Comparison of ENCODE assay signal across 8 mouse cellular contexts in genomic region chr8:4192807-4193587, GRCm38 (mm10). TPM values are rescaled to one million over a fixed set of nuclear protein-coding genes. Genes with fewer than 3 reads are reported as not detected.
DNase-seq lines count a peak whose midpoint lies in the region; ATAC-seq lines count a peak whose summit lies in the region.

No protein-coding gene starts in this region.

- H3K36me3 ChIP-seq in forebrain, embryonic 11.5 days (ENCODE audit: control insufficient read depth, insufficient read depth, low read length): no peaks in the 10 kb centered on the region; the same call in 1 of the 2 replicates
- H3K36me3 ChIP-seq in heart, embryonic 15.5 days: 0 out of 2 replicates have a peak, but pooled peaks cover 5% of the 10 kb centered on the region
- H3K36me3 ChIP-seq in liver, embryonic 12.5 days: no peaks in the 10 kb centered on the region

- H3K9ac ChIP-seq in forebrain, embryonic 11.5 days (ENCODE audit: low read length): peak overlapping the region; percentile 12; the same call in 1 of the 2 replicates
- no peak overlapping the region for H3K9ac ChIP-seq in heart, embryonic 15.5 days
- no peak overlapping the region for H3K9ac ChIP-seq in liver, embryonic 12.5 days

- no peaks in the 10 kb centered on the region for H3K27me3 ChIP-seq in forebrain, embryonic 11.5 days (ENCODE audit: control insufficient read depth, insufficient read depth, low read length)
- no peaks in the 10 kb centered on the region for H3K27me3 ChIP-seq in heart, embryonic 15.5 days
- peaks cover 4% of the 10 kb centered on the region; the same call in 1 of the 2 replicates for H3K27me3 ChIP-seq in liver, embryonic 12.5 days (replicated peaks)

- H3K9me3 ChIP-seq in forebrain, embryonic 11.5 days (ENCODE audit: control insufficient read depth, low read length): no peaks in the 10 kb centered on the region
- no peaks in the 10 kb centered on the region for H3K9me3 ChIP-seq in heart, embryonic 15.5 days (replicated peaks)
- no peaks in the 10 kb centered on the region for H3K9me3 ChIP-seq in liver, embryonic 12.5 days (replicated peaks)

- peak; percentile 73 for DNase-seq in c-Kit-positive CD71-negative TER-119-negative erythroid progenitor cells, embryonic 14.5 days (ENCODE audit: low read depth)
- peak; percentile 94 for DNase-seq in forebrain, embryonic 11.5 days (ENCODE audit: low spot score)
- peak; percentile 94 for DNase-seq in kidney, postnatal 10 days
- peak; percentile 87 for DNase-seq in naive thymus-derived CD4-positive, alpha-beta T cell, adult 2 months (ENCODE audit: low read depth)
- peak; percentile 80 to 94 for DNase-seq in spleen, postnatal 4 days (ENCODE audit: low spot score in 2 of 2)

- 2% methylated on average over 18 of the region's 18 CpGs for WGBS in forebrain, embryonic 11.5 days
- 11% methylated on average over 18 of the region's 18 CpGs for whole genome bisulfite sequencing in heart, embryonic 15.5 days
- WGBS in liver, embryonic 12.5 days (ENCODE audit: insufficient replicate concordance): 10% methylated on average over 18 of the region's 18 CpGs

- H3K4me1 ChIP-seq in forebrain, embryonic 11.5 days (replicated peaks; ENCODE audit: control insufficient read depth, insufficient read depth, low read length): peaks cover 3% of the 10 kb centered on the region; the same call in 1 of the 2 replicates
- H3K4me1 ChIP-seq in heart, embryonic 15.5 days (replicated peaks): peaks cover 8% of the 10 kb centered on the region
- peaks cover 31% of the 10 kb centered on the region for H3K4me1 ChIP-seq in liver, embryonic 12.5 days

- no peak overlapping the region for H3K4me3 ChIP-seq in forebrain, embryonic 11.5 days (ENCODE audit: low read depth, low read length)
- H3K4me3 ChIP-seq in heart, embryonic 15.5 days: no peak overlapping the region
- no peak overlapping the region for H3K4me3 ChIP-seq in liver, embryonic 12.5 days

- ATAC-seq in CD4-positive, CD25-positive, alpha-beta regulatory T cell, adult 4 months: peak; percentile 99
- peak; percentile 92 for ATAC-seq in forebrain, embryonic 11.5 days (replicated peaks; ENCODE audit: low FRiP score)
- peak; percentile 82 for ATAC-seq in heart, embryonic 15.5 days (replicated peaks; ENCODE audit: insufficient number of reproducible peaks, insufficient read depth, low FRiP score, low read depth)
- ATAC-seq in liver, embryonic 12.5 days: peak; percentile 53; the same call in 1 of the 2 replicates

- peak overlapping the region; percentile 35 for H3K4me2 ChIP-seq in forebrain, embryonic 11.5 days (ENCODE audit: low read depth, low read length, severe bottlenecking)
- peak overlapping the region; percentile 17; the same call in 1 of the 2 replicates for H3K4me2 ChIP-seq in heart, embryonic 15.5 days
- peak overlapping the region; percentile 34 for H3K4me2 ChIP-seq in liver, embryonic 12.5 days

- peak overlapping the region; percentile 61 for H3K27ac ChIP-seq in forebrain, embryonic 11.5 days (ENCODE audit: low read depth, low read length)
- H3K27ac ChIP-seq in heart, embryonic 15.5 days: no peak overlapping the region
- no peak overlapping the region for H3K27ac ChIP-seq in liver, embryonic 12.5 days

RNA-seq across cellular contexts. Expression of gene Prr36, which starts 24.3 kb away (rescaled TPM):
- under 1 TPM in 1 of 2 experiments, not detected in 1; 0.49 TPM for polyA plus RNA-seq in CD4-positive, CD25-positive, alpha-beta regulatory T cell, adult 4 months (2017; shearing (Covaris generic))
- 42.8 and 47.3 TPM in 2 replicates for polyA plus RNA-seq in forebrain, embryonic 11.5 days (2014; fragmentation: Nextera tagmentation; extraction: Ambion mirVana)
- 0.44 and 0.95 TPM in 2 replicates for polyA plus RNA-seq in heart, embryonic 15.5 days (2015; fragmentation: Nextera tagmentation; extraction: Ambion mirVana)
- polyA plus RNA-seq in liver, embryonic 12.5 days (2016; fragmentation: Nextera tagmentation; extraction: Ambion mirVana): 0.25 and 0.43 TPM in 2 replicates

RNA-seq across cellular contexts. Expression of gene Evi5l, which starts 26.6 kb away (rescaled TPM):
- polyA plus RNA-seq in CD4-positive, CD25-positive, alpha-beta regulatory T cell, adult 4 months (2017; shearing (Covaris generic)): 1 to 10 TPM; 5.6 to 7.8 TPM
- 32.6 and 32.8 TPM in 2 replicates for polyA plus RNA-seq in forebrain, embryonic 11.5 days (2014; fragmentation: Nextera tagmentation; extraction: Ambion mirVana)
- polyA plus RNA-seq in heart, embryonic 15.5 days (2015; fragmentation: Nextera tagmentation; extraction: Ambion mirVana): 12.9 and 18.3 TPM in 2 replicates
- 8.0 and 8.6 TPM in 2 replicates for polyA plus RNA-seq in liver, embryonic 12.5 days (2016; fragmentation: Nextera tagmentation; extraction: Ambion mirVana)

RNA-seq across cellular contexts. Expression of gene Lrrc8e, which starts 33.6 kb away (rescaled TPM):
- polyA plus RNA-seq in CD4-positive, CD25-positive, alpha-beta regulatory T cell, adult 4 months (2017; shearing (Covaris generic)): under 1 TPM in 1 of 2 experiments, not detected in 1; 0.34 TPM
- polyA plus RNA-seq in forebrain, embryonic 11.5 days (2014; fragmentation: Nextera tagmentation; extraction: Ambion mirVana): 0.20 and 0.21 TPM in 2 replicates
- polyA plus RNA-seq in heart, embryonic 15.5 days (2015; fragmentation: Nextera tagmentation; extraction: Ambion mirVana): 0.11 and 0.49 TPM in 2 replicates
- 0.18 and 0.37 TPM in 2 replicates for polyA plus RNA-seq in liver, embryonic 12.5 days (2016; fragmentation: Nextera tagmentation; extraction: Ambion mirVana)

RNA-seq across cellular contexts. Expression of gene Map2k7, which starts 45.5 kb away (rescaled TPM):
- polyA plus RNA-seq in CD4-positive, CD25-positive, alpha-beta regulatory T cell, adult 4 months (2017; shearing (Covaris generic)): 10 to 100 TPM; 23.2 to 31.7 TPM
- polyA plus RNA-seq in forebrain, embryonic 11.5 days (2014; fragmentation: Nextera tagmentation; extraction: Ambion mirVana): 14.1 and 19.5 TPM in 2 replicates
- 21.0 and 24.6 TPM in 2 replicates for polyA plus RNA-seq in heart, embryonic 15.5 days (2015; fragmentation: Nextera tagmentation; extraction: Ambion mirVana)
- 18.0 and 21.1 TPM in 2 replicates for polyA plus RNA-seq in liver, embryonic 12.5 days (2016; fragmentation: Nextera tagmentation; extraction: Ambion mirVana)

RNA-seq across cellular contexts. Expression of gene Gm49320, which starts 45.7 kb away (rescaled TPM):
- polyA plus RNA-seq in CD4-positive, CD25-positive, alpha-beta regulatory T cell, adult 4 months (2017; shearing (Covaris generic)): under 1 TPM in 1 of 2 experiments, not detected in 1; 0.46 TPM
- 0.88 and 0.90 TPM in 2 replicates for polyA plus RNA-seq in forebrain, embryonic 11.5 days (2014; fragmentation: Nextera tagmentation; extraction: Ambion mirVana)
- polyA plus RNA-seq in heart, embryonic 15.5 days (2015; fragmentation: Nextera tagmentation; extraction: Ambion mirVana): 0.34 and 0.79 TPM in 2 replicates
- 0.18 and 0.43 TPM in 2 replicates for polyA plus RNA-seq in liver, embryonic 12.5 days (2016; fragmentation: Nextera tagmentation; extraction: Ambion mirVana)

Comparison
In these comparisons a context has a peak if more than half of its experiments do, and no peak if none do; other contexts are left out.
1. RNA of gene Prr36, which starts 24.3 kb away (polyA plus RNA-seq): 42.8 to 47.3 TPM in forebrain, embryonic 11.5 days; 0.49 TPM in CD4-positive, CD25-positive, alpha-beta regulatory T cell, adult 4 months, 0.44 to 0.95 TPM in heart, embryonic 15.5 days and 0.25 to 0.43 TPM in liver, embryonic 12.5 days; every median in the first group is over 10 times any median in the second.
2. Peak in every context shown above with its lines, with median percentiles within 50 percentile points of each other: ATAC-seq, DNase-seq and H3K4me2 ChIP-seq.